Mouse (Mus musculus): ENCODE results near the gene Tgm2.

GRCm38 (mm10) chr2:158146223-158146622 is at the start of gene Tgm2:
- TF ChIP-seq CTCF (IDR thresholded peaks at IDR 0.05; ENCODE audit: low read depth, low read length) (peak; percentile 38; the same call in 1 of the 2 replicates), GATA2 (IDR thresholded peaks at IDR 0.05; ENCODE audit: borderline replicate concordance, low read depth, low read length) (no peak), GATA1 (IDR thresholded peaks at IDR 0.05; ENCODE audit: borderline replicate concordance, low read length) (no peak)

Measured in G1E (cell line).